Mouse (Mus musculus): ENCODE data around the gene Reln. TPM values are rescaled to one million over a fixed set of nuclear protein-coding genes. Genes with fewer than 3 reads are reported as not detected.

Gene Reln
- polyA plus RNA-seq, 1 experiment from 2014 or later = 5.5 TPM

DNA sequence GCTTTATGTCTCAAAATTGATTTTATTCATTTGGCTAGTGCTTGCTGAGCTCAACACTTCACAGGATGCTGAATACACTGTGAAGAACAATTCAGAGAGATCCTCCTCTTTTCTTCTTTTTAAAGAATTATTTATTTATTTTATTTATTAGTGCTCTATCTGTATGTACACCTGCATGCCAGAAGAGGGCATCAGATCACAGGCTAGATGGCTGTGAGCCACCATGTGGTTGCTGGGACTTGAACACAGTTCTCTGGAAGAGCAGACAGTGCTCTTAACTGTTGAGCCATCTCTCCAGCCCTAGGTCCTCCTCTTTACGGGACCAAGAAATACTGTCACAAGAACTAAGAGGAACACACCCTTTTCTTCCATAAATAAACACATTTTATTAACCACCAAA is 399.9 kb downstream of the Reln start:
- no peak overlapping the region for H3K27ac ChIP-seq
- 95% methylated on average over 1 of the region's 1 CpGs for WGBS
- no peaks in the 10 kb centered on the region for H3K27me3 ChIP-seq (ENCODE audit: insufficient read depth, poor library complexity, severe bottlenecking)
- no peaks in the 10 kb centered on the region for H3K4me1 ChIP-seq (replicated peaks)
- no peaks in the 10 kb centered on the region for H3K36me3 ChIP-seq
- no peaks in the 10 kb centered on the region for H3K9me3 ChIP-seq
- no peak overlapping the region for H3K4me3 ChIP-seq
- no peak for DNase-seq (ENCODE audit: low spot score)

GRCm38 (mm10) chr5:21939405-21939804 is 405.1 kb downstream of the Reln start:
- Histone ChIP-seq H3K27me3 (ENCODE audit: insufficient read depth, poor library complexity, severe bottlenecking) (no peaks in the 10 kb centered on the region), H3K27ac (no peak overlapping the region), H3K4me1 (replicated peaks) (peaks cover 9% of the 10 kb centered on the region), H3K9me3 (no peaks in the 10 kb centered on the region), H3K4me3 (no peak overlapping the region), H3K36me3 (no peaks in the 10 kb centered on the region)
- WGBS = 90% methylated on average over 9 of the region's 9 CpGs
- DNase-seq (ENCODE audit: low spot score) = no peak

DNA sequence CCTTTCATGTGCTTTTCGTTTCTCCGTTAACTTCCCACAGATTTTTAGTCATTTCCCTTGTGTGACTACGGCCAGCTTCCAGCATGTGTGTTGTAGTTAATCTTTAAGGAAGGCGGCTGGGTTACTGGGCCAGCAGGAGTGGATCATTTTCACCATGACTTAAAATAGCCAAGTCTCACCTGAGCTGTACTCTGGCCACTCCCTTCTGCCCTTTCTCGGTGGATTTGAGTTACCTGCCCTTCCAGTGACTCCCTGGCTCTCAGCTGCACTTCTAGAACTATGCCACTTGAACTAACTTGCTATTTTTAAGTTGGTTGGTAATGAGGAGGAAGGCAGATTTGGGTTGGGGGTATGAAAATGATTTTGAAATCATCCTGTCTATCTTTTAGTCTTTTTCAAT is 406.4 kb downstream of the Reln start:
- Histone ChIP-seq H3K36me3 (no peaks in the 10 kb centered on the region), H3K4me1 (replicated peaks) (peaks cover 12% of the 10 kb centered on the region), H3K27ac (no peak overlapping the region), H3K4me3 (no peak overlapping the region), H3K9me3 (no peaks in the 10 kb centered on the region), H3K27me3 (ENCODE audit: insufficient read depth, poor library complexity, severe bottlenecking) (no peaks in the 10 kb centered on the region)
- 89% methylated on average over 5 of the region's 5 CpGs for WGBS
- DNase-seq (ENCODE audit: low spot score) = no peak

- DNase-seq (ENCODE audit: low spot score) = no peak
- H3K27me3 ChIP-seq (ENCODE audit: insufficient read depth, poor library complexity, severe bottlenecking) = no peaks in the 10 kb centered on the region
- H3K4me3 ChIP-seq = no peak overlapping the region
- H3K4me1 ChIP-seq (replicated peaks) = peaks cover 12% of the 10 kb centered on the region
- H3K36me3 ChIP-seq = no peaks in the 10 kb centered on the region
- WGBS = 92% methylated on average over 2 of the region's 2 CpGs
- H3K27ac ChIP-seq = no peak overlapping the region
- no peaks in the 10 kb centered on the region for H3K9me3 ChIP-seq
Measured at GRCm38 (mm10) chr5:21936627-21937026, 407.9 kb downstream of the Reln start.

DNA sequence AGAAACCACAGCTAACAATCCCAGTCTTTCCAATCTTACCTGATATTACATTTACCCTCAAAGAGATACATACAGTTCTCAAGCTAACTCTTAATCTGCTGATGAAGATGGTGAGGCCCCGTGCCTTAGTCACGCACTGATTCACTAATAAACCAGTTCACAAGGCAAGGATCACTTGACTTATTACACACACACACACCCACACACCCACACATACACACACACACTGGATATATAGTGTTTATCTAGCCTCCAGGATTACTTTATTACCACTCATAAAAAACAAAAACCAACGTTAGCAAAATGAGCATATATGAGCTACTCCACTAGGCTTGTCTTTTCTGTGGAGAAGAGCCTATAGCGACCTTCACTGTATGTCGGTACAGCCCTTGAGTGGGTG is 408.4 kb downstream of the Reln start:
- H3K36me3 ChIP-seq = no peaks in the 10 kb centered on the region
- no peak for DNase-seq (ENCODE audit: low spot score)
- H3K9me3 ChIP-seq = no peaks in the 10 kb centered on the region
- no peak overlapping the region for H3K27ac ChIP-seq
- no peaks in the 10 kb centered on the region for H3K27me3 ChIP-seq (ENCODE audit: insufficient read depth, poor library complexity, severe bottlenecking)
- 94% methylated on average over 5 of the region's 5 CpGs for WGBS
- H3K4me3 ChIP-seq = no peak overlapping the region
- H3K4me1 ChIP-seq (replicated peaks) = peaks cover 12% of the 10 kb centered on the region

DNA sequence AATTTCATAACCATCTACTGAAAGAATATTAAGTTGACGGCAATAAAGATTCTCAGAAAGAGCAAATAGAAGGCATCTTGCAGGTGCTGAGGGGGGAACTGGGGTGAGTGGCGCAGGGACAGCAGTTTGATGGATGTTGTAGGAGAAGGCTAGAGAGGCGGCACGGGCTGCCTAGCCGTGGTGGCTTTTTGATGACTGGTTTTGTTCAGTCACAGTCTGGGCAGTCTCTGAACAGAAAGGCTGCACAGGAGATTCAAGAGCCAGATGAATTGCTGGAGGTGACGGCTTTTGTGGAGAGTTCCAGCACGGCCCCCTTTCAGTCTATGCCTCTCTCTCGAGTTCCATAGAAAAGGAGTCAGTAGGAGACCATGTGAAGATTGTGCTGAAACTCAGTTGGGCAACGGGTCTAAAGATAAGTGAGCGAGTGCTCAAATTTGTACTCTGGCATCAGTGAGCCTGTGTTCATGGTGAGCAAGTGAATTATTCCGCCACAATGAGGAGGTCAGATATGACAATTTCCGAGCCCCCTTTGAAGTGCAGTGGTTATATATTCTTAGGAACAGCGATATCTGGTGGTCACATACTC is 409.6 kb downstream of the Reln start:
- peaks cover 12% of the 10 kb centered on the region for H3K4me1 ChIP-seq (replicated peaks)
- no peaks in the 10 kb centered on the region for H3K27me3 ChIP-seq (ENCODE audit: insufficient read depth, poor library complexity, severe bottlenecking)
- DNase-seq (ENCODE audit: low spot score) = no peak
- no peak overlapping the region for H3K27ac ChIP-seq
- H3K9me3 ChIP-seq = no peaks in the 10 kb centered on the region
- H3K4me3 ChIP-seq = no peak overlapping the region
- WGBS = 62% methylated on average over 13 of the region's 13 CpGs
- no peaks in the 10 kb centered on the region for H3K36me3 ChIP-seq

DNA sequence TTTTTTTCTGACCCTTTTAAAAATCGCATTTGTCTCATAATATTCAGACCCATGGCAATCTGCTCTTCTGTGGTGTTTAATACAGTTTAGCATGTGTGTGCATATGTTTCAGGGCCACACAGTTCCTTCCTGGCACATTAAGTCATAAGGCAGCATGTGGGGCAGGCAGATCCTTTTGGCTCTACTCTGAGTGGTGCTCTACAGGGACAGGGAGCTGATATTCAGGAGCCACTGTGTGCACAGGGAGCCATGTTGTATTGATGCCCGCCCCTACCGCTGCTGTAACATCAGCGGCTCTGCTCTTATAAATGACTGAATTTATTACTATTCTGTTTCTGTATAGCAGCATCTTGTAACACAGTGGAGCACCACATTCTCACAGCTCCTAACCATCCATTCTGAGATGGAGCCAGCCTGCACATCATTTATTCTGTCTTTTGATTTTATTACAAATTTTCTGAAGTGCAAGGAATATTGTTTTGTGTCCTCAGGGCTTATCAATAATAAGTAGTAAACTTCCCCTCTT is 410.3 kb downstream of the Reln start:
- peaks cover 12% of the 10 kb centered on the region for H3K4me1 ChIP-seq (replicated peaks)
- no peaks in the 10 kb centered on the region for H3K27me3 ChIP-seq (ENCODE audit: insufficient read depth, poor library complexity, severe bottlenecking)
- WGBS = 91% methylated on average over 4 of the region's 4 CpGs
- DNase-seq (ENCODE audit: low spot score) = no peak
- no peak overlapping the region for H3K4me3 ChIP-seq
- no peaks in the 10 kb centered on the region for H3K9me3 ChIP-seq
- H3K27ac ChIP-seq = no peak overlapping the region
- no peaks in the 10 kb centered on the region for H3K36me3 ChIP-seq

DNA sequence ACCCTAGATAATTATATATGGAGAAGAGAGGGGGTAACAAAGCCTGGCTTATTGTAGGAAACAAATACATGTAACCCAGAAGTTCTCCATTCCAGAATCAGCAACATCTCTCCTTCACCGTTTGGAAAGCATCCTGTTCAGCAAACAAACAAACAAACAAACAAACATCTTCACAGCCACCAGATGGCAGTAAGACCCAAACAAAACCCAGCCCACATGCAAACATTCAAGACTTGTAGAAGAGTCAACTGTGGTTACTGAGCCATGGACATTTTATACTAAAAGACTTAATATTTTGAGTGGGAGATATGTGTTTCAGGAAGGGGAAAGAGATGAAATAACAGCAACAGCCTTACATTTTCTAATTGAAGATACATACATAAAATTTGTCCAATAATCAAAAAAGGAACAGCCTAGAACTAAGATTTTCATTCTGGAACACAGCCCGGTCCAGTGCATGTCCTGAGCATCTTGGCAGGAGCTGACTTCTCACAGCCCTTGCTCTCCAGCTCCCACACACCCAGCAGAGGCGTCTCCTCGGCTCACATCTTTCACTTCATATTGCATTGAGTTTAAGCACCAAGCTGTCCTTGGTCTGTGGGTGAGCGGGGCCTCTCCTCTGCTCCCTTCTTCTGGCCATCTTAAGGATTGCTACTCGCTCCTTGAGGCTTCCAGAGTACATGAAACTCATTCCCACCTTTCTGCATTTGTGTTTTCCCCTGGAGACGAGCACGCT is 411.0 kb downstream of the Reln start:
- whole genome bisulfite sequencing = 81% methylated on average over 8 of the region's 8 CpGs
- no peaks in the 10 kb centered on the region for H3K36me3 ChIP-seq
- no peak overlapping the region for H3K4me3 ChIP-seq
- no peak for DNase-seq (ENCODE audit: low spot score)
- peaks cover 12% of the 10 kb centered on the region for H3K4me1 ChIP-seq (replicated peaks)
- no peak overlapping the region for H3K27ac ChIP-seq
- H3K9me3 ChIP-seq = no peaks in the 10 kb centered on the region
- no peaks in the 10 kb centered on the region for H3K27me3 ChIP-seq (ENCODE audit: insufficient read depth, poor library complexity, severe bottlenecking)

GRCm38 (mm10) chr5:21931151-21931550 is 413.4 kb downstream of the Reln start:
- no peak for DNase-seq (ENCODE audit: low spot score)
- peaks cover 12% of the 10 kb centered on the region for H3K4me1 ChIP-seq (replicated peaks)
- no peaks in the 10 kb centered on the region for H3K27me3 ChIP-seq (ENCODE audit: insufficient read depth, poor library complexity, severe bottlenecking)
- WGBS = 70% methylated on average over 4 of the region's 4 CpGs
- H3K27ac ChIP-seq = no peak overlapping the region
- H3K9me3 ChIP-seq = no peaks in the 10 kb centered on the region
- no peaks in the 10 kb centered on the region for H3K36me3 ChIP-seq
- H3K4me3 ChIP-seq = no peak overlapping the region

GRCm38 (mm10) chr5:21920310-21920709 is 424.2 kb downstream of the Reln start:
- WGBS = 86% methylated on average over 6 of the region's 6 CpGs
- Histone ChIP-seq H3K4me1 (replicated peaks) (no peaks in the 10 kb centered on the region), H3K27me3 (ENCODE audit: insufficient read depth, poor library complexity, severe bottlenecking) (no peaks in the 10 kb centered on the region), H3K27ac (no peak overlapping the region), H3K36me3 (no peaks in the 10 kb centered on the region), H3K9me3 (no peaks in the 10 kb centered on the region), H3K4me3 (no peak overlapping the region)
- no peak for DNase-seq (ENCODE audit: low spot score)

GRCm38 (mm10) chr5:21919281-21919780 is 425.2 kb downstream of the Reln start:
- no peak overlapping the region for H3K4me3 ChIP-seq
- H3K9me3 ChIP-seq = no peaks in the 10 kb centered on the region
- H3K36me3 ChIP-seq = no peaks in the 10 kb centered on the region
- WGBS = 87% methylated on average over 4 of the region's 4 CpGs
- no peak for DNase-seq (ENCODE audit: low spot score)
- H3K4me1 ChIP-seq (replicated peaks) = no peaks in the 10 kb centered on the region
- no peak overlapping the region for H3K27ac ChIP-seq
- no peaks in the 10 kb centered on the region for H3K27me3 ChIP-seq (ENCODE audit: insufficient read depth, poor library complexity, severe bottlenecking)

DNA sequence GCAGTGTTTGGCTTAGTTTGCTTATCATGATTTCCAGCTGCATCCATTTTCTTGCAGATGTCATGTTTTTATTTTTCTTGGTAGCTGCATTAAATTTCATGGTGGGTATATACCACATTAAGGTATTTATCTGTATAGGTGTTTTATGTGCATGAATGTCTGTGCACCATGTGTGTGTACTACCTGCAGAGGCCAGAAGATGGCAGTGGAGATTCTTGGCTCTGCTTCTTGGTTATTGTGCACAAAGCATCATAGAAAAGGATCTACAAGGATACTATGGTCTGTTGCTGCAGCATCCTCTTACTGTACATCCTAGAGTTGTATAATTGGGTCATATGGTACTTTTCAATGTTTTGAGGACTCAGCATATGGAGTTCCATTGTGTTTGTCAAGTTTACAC is 428.5 kb downstream of the Reln start:
- Histone ChIP-seq H3K4me1 (replicated peaks) (no peaks in the 10 kb centered on the region), H3K4me3 (no peak overlapping the region), H3K27me3 (ENCODE audit: insufficient read depth, poor library complexity, severe bottlenecking) (no peaks in the 10 kb centered on the region), H3K9me3 (no peaks in the 10 kb centered on the region), H3K36me3 (no peaks in the 10 kb centered on the region), H3K27ac (no peak overlapping the region)
- no peak for DNase-seq (ENCODE audit: low spot score)

DNA sequence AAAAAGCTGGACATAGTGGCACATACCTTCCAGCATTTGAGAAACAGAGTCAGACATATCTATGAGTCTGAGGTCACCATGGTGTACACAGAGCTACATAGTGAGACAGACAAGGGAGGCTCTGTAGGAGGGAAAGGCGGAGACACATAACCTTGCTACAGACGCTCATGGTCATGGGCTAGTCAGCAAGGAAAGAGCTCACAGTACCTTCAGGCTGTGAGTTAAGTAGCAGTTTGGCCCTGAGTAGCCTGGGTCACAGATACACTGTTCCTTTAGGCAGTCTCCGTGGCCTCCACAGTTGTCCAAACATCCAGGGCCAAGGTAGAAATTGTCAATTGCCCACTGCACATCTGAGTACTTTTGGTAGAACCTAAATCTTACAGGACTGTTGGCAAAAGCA is 429.7 kb downstream of the Reln start:
- Histone ChIP-seq H3K27ac (no peak overlapping the region), H3K9me3 (no peaks in the 10 kb centered on the region), H3K4me1 (replicated peaks) (no peaks in the 10 kb centered on the region), H3K36me3 (no peaks in the 10 kb centered on the region), H3K4me3 (no peak overlapping the region), H3K27me3 (ENCODE audit: insufficient read depth, poor library complexity, severe bottlenecking) (no peaks in the 10 kb centered on the region)
- 77% methylated on average over 3 of the region's 3 CpGs for WGBS
- no peak for DNase-seq (ENCODE audit: low spot score)
